Mouse (Mus musculus) MN1 (cell line): Measurements from ENCODE around the gene Itga4.
A peak's percentile ranks its signal among the peaks of the same experiment; 100 is the strongest.

Experiments
- DNase-seq: peaks from one replicate; pipeline ENCODE4 v3.0.0-alpha.2; 2016; ENCODE audit warnings: low spot score

The Itga4 gene

GRCm38 (mm10) chr2:79352100-79352802, 97.0 kb downstream of the Itga4 start:
- DNase-seq: no peak

- no peak for DNase-seq
Measured at GRCm38 (mm10) chr2:79354773-79355172, 99.5 kb downstream of the Itga4 start.

- no peak for DNase-seq
Measured at GRCm38 (mm10) chr2:79357835-79358234, 102.6 kb downstream of the Itga4 start.

DNA sequence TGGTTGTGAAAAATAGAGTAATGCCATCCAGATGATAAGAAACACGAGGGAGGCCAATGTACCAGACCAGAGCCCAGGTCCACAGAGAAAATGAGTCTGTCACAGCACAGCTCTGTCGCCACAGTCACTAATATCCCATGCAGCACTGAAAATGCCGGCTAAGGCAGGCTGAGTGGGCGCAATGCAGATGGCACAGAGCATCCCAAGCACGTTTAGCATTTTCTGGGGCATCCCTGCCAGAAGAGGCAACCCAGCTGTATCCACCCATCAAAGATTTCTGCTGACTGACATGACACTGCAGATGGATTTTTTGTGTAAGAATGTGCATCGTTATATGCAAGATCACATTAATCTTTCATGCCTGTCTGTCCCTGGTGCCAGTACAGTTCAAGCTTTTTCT, 106.8 kb downstream of the Itga4 start:
- DNase-seq: no peak

DNA sequence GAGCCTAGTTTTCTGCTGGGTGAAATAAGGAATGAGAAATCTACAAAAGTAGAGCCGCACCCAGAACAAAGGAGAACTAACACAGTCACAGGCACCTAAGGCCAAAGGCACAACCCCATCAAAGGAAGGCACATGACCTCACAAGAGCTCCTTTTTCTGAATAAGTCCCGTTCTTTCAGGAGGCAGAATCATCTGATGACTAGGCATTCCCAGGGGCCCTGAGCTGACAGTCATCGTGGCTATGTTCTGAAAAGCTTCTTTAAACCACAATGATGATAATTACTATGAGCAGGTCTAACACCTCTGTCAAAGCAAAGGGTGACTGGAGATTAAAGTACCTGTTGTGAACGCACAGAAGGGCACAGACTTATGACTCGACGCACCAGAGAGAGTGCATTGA, 108.7 kb downstream of the Itga4 start:
- DNase-seq: no peak

DNA sequence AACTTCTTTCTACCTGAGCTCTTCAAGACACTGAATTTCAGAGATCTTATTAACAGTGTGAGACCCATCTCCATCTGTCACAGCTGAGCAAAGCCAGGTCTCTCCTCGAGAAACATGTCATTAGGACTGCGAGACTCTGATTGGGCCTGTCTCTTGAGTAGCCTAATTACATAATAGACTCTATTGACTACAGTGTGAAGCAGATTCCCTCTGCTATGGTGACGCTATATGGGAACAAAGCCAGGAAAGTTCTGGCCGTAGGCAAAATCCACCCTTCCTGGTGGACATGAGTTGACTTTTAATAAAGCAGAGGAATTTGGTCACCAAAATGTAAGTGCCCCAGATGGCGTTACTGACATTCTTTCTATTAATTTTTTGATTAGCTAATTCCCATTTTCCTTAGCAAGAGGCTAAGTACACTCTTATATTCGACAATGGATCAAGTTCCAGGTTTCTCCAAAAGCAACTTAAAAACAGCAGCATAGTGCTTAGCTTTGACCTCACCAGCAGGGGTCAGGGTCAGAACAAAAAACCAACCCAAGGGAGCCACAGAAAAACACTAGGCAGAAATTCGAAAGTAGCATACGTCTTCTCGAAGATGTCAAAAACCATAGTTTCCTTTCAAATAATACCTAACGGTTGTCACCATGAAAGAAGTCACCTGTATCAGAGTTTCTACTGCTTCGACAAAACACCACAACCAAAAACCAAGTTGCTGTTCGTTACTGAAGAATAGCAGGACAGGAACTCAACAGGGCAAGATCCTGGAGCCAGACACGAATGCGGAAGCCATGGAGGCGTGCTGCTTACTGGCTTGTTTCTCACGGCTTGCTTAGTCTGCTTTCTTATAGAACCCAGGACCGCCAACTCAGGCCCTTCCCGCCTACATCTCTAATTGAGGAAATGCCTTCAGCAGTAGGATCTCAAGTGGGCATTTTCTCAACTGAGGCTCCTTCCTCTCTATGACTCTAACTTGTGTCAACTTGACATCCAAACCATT, 112.5 kb downstream of the Itga4 start:
- DNase-seq: peak; percentile 38

DNA sequence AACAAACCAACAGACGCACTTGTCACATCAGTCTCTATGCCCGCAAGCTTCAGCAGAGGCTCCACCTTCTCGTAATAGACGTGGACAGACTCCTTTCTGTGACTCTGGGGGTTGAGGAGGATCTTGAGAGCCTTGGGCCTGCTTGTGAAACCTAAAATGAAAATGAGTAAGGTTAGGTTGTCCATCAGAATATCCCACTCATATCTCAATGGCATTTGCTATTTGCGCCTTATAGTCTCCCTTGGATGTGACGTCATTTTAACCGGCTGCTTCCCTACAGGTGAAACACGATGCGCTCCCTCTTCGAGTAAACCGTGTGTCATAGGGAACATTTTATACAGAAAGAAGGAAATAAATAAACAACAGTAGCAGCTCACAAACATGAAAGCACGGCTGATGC, 113.4 kb downstream of the Itga4 start:
- DNase-seq: no peak

- no peak for DNase-seq
Measured at GRCm38 (mm10) chr2:79369061-79369524, 113.9 kb downstream of the Itga4 start.

DNA sequence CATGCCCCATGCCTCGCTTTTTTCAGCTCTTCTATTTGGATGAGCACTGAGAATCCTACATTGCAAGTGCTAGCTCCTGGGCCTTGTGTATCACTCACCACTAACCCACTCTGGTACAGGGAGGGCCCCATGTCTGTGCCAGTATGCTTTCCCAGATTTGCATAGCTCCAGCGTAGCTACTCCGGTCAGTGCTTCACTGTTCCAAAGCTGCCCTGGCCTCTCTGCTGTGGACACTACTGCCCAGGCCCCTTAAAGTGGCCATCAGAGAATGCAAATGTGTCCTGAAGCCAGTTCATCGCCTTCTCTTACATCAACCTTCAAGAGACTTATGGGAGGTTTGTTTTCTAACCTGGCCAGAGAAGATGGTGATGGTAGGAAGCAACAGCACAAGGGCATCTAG, 114.7 kb downstream of the Itga4 start:
- DNase-seq: no peak

- no peak for DNase-seq
Measured at GRCm38 (mm10) chr2:79370711-79371312, 115.6 kb downstream of the Itga4 start.

GRCm38 (mm10) chr2:79371326-79372153, 116.3 kb downstream of the Itga4 start:
- DNase-seq: no peak

- DNase-seq: no peak
Measured at GRCm38 (mm10) chr2:79372154-79372467, 116.9 kb downstream of the Itga4 start.

DNA sequence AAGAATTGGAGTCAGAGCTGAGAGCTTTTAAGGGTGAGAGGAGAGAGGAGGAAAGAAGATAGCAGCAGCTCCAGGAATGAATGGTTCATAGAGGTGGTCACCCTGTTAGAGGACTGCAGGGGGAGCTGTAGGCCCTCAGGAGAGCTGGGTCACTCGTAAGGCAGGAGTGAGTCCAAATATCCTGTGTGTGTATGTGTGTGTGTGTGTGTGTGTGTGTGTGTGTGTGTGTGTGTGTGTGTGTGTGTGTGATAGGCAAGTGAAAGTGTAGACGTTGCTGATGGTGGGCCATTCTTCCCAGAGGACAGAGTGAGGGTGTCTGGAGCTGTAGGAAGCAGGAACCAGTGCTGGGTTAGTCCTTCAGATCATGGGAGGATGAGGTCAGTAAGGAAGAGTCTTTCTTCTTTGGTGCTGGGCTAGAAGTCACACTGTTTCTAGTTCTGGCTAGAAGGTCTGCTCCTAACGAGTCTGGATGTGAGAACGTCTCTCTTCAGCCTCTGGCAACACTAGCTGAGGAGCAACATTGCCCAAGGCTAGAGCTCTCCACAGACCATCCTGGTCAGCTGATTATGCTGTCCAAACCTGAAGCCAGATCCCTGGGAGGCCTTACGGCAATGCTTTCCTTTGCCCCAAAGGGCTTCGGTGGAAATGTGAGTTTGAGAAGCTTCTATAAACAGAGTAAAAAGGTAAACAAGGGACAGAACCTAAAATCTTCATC, 117.4 kb downstream of the Itga4 start:
- DNase-seq: peak; percentile 30

GRCm38 (mm10) chr2:79378346-79379086, 123.3 kb downstream of the Itga4 start:
- DNase-seq: no peak

GRCm38 (mm10) chr2:79379087-79380041, 124.1 kb downstream of the Itga4 start:
- DNase-seq: no peak
